Mouse (Mus musculus) forebrain, embryonic 14.5 days (tissue): ENCODE measurements around the gene Mapt. TPM values are rescaled to one million over a fixed set of nuclear protein-coding genes. Genes with fewer than 3 reads are reported as not detected.

Source experiments
- microRNA-seq: library from miRNA; unstranded; fragments of <30 nt; microRNA quantifications from one replicate; pipeline ENCODE4, GENCODE M21; 2016
- polyA plus RNA-seq: library from polyadenylated mRNA; unstranded; fragments of >200 nt; fragmentation: Nextera tagmentation; extraction: Ambion mirVana; gene quantifications from 2 replicates; pipeline ENCODE4 v1.2.1, GENCODE M21; 2014

Gene Mapt
- polyA plus RNA-seq, 1 experiment from 2014 or later, result 354 TPM

Small RNA genes lying within 50 kb of the gene (microRNA-seq; reads per million reads assigned to microRNA genes)
- not detected for gene Gm47310

Other genes with a start within 250 kb of the Mapt start
- gene Crhr1, start 98.5 kb upstream of the Mapt start, polyA plus RNA-seq, result 3.0 and 3.1 TPM in 2 replicates
- not detected in 2 replicates for gene Sppl2c, start 45.1 kb upstream of the Mapt start, polyA plus RNA-seq
- 26.3 and 32.3 TPM in 2 replicates for gene Kansl1, start 237.5 kb downstream of the Mapt start, polyA plus RNA-seq